Mouse (Mus musculus) adrenal gland (tissue): Measurements from ENCODE around the gene Igsf9.

Experiments
- intact Hi-C: fragments of 180-260 bp; cut with DNase I; formaldehyde crosslinking; loops from one replicate; pipeline ENCODE4 v1.15.1; 2025

Igsf9 gene

GRCm38 (mm10) chr1:172463387-172464333, 17.9 kb upstream of the Igsf9 start:
- intact Hi-C loops: no loop called here

- intact Hi-C loops: no loop called here
Observed at GRCm38 (mm10) chr1:172468301-172468877, 13.2 kb upstream of the Igsf9 start.

- intact Hi-C loops: no loop called here
Observed at GRCm38 (mm10) chr1:172469373-172469772, 12.2 kb upstream of the Igsf9 start.

GRCm38 (mm10) chr1:172469810-172470448, 11.7 kb upstream of the Igsf9 start:
- intact Hi-C loops: no loop called here

- intact Hi-C loops: no loop called here
Observed at GRCm38 (mm10) chr1:172472909-172473308, 8.7 kb upstream of the Igsf9 start.

GRCm38 (mm10) chr1:172474196-172474595, 7.4 kb upstream of the Igsf9 start:
- intact Hi-C loops: no loop called here

GRCm38 (mm10) chr1:172475054-172475741, 6.4 kb upstream of the Igsf9 start, which contains the start of gene Slamf9:
TSS of gene Slamf9 (plus strand) at chr1:172475358.
- intact Hi-C loops: no loop called here

GRCm38 (mm10) chr1:172478020-172478419, 3.6 kb upstream of the Igsf9 start:
- intact Hi-C loops: no loop called here

DNA sequence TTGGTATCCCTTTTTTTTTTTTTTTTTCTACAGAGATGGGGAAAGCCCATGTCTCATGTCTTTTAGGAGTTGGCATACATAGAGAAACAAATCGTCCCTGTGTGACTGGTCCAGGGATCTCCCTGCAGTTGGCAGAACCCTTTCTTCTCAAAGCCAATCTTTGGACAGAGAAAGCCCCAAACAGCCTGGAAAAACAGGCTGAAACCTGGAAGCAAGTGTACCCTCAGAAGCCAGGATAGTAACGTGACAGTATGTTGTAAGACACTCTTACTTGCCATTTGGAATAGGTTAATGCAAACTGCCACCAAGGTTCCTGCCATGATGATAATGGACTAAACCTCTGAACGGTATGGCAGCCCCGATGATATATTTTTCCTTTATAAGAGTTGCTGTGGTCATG, 1.2 kb upstream of the Igsf9 start:
- intact Hi-C loops: no loop called here

GRCm38 (mm10) chr1:172481111-172481510, 477 bp upstream of the Igsf9 start:
- intact Hi-C loops: no loop called here

DNA sequence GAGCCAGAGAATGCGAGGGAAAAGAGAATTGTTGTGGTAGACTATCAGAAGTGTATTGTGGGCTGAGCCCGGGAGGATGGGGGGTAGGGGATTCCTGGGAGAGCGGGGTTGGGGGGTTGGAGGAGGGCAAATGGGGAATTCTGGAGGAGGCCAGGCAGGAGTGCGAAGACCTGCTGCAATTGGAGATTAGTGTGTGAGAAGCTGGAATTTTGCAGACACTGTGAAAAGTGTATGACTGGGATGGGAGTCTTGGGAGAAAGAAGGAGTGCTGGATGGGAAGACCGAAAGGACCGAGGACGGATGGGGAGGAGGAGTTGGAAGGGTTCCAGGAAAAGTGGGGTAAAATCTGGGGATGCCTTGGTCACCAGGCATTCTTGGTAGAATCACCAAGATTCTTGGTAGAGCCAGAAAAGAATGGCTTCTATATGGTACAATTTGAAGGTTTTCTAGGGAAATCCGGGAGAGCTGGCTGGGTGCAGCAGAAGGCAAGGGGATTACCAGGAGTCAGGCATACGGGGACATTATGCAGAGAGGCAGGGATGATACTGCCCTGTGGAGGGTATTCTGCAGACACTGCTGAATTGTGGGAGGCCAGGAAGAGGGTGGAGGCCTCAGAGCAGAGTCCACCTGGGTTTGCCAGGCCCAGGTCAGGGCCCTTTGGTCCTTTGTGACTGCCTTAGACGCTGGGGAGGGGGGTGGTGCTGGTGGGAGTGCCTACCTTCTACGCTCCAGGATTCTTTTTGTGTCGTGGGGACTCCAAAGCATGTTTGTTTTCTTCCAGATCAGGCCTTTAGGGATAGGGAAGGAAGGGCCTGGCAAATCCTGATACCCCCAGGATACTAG, 1.2 kb downstream of the Igsf9 start:
- intact Hi-C loops: no loop called here

DNA sequence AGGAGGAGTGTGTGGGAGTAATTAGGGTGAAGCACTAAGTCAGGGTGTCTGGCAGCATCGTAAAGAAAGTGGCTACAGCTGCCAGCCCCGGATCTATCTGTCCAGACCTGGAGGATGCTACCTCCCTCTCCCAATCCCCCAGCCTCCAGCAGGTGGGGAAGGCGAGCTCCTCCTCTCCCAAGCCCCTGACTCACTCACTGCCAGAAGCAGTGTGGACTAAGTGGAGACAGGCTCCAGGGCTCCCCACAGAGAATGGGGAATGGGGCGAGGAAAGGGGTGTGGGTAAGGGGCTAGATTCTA, 1.7 kb downstream of the Igsf9 start:
- intact Hi-C loops: no loop called here

DNA sequence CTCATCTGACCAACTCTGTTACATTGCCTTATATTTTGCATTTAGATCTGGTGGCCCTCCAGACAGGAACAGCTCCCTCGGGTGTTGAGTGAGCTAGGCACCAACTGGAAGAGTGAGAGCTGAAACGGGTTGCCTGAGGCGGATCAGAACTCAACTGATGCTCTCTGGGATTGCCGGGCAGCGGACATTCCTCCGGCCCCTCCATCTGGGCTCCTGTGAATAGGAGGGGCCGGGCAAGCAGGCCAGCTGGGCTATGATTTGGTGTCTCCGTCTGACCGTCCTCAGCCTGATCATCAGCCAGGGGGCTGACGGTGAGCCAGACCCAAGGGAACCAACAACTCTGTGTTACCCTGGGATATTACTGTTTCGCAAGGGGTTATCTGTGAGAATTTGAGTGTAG, 2.6 kb downstream of the Igsf9 start:
- intact Hi-C loops: no loop called here

- intact Hi-C loops: no loop called here
Observed at GRCm38 (mm10) chr1:172484671-172485070, 3.1 kb downstream of the Igsf9 start.

- intact Hi-C loops: no loop called here
Observed at GRCm38 (mm10) chr1:172485821-172486220, 4.2 kb downstream of the Igsf9 start.

- intact Hi-C loops: no loop called here
Observed at GRCm38 (mm10) chr1:172486236-172486635, 4.6 kb downstream of the Igsf9 start.

DNA sequence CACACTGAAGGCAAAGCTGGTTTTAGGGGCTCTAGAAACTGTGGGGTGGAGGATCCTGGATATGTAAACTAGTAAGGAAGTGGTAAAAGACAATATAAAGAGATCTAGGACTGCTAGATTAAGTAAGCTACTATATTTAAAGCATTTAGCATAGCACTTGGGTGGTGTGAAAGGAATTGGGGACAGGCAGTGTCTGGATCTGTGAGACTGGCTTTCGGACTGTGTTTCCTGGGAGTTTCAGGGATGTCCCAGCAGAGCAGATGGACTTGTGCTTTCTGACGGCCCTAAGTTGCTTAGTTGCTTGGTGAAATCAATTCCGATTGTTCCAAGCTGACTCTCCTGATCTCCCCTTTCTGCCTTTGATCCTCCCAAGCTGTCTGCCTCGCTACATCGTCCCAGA, 5.1 kb downstream of the Igsf9 start:
- intact Hi-C loops: no loop called here

- intact Hi-C loops: no loop called here
Observed at GRCm38 (mm10) chr1:172487859-172488258, 6.3 kb downstream of the Igsf9 start.

GRCm38 (mm10) chr1:172488831-172489230, 7.2 kb downstream of the Igsf9 start:
- intact Hi-C loops: no loop called here

DNA sequence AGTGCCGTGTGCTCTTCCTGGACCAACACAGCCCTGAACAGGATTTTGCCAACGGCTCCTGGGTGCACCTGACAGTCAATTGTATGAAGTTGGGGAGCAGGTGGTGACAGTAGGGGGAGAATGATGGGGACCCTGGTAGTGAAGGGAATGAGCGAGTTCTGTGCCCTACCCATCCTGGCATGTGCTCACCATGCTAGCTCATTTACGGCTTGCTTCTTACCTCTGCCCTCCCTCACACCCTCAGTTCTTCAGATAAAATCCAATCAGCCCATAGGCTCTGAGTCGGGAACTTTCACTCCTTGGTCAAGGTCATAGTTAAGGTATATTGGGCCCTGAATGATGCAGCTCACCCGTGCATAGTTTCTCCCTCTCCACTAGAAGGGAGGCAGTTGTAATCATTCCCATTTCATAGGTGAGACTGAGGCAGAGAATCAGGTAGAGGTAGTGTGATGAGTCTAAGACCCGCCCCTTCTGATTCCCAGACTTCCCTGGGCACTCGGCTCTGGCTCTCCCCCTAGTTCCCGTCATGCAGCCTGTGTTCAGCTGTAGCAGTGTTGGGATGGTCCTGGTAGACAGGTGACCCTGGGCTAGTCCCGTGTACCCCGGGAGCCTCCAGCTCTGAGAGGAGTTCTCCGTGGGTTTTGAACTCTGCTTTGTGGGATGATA, 8.1 kb downstream of the Igsf9 start:
- intact Hi-C loops: loop anchor here (1.0 kb wide), 1 partner anchor 77 kb away; no protein-coding TSS in a partner anchor
